Mouse (Mus musculus): ENCODE measurements at regions not wholly inside any gene's neighbourhood (a gene's known extent, or its start where the extent isn't known, plus 50 kb on each side); places are given as distances from the start of the nearest gene placed in this dataset.

DNA sequence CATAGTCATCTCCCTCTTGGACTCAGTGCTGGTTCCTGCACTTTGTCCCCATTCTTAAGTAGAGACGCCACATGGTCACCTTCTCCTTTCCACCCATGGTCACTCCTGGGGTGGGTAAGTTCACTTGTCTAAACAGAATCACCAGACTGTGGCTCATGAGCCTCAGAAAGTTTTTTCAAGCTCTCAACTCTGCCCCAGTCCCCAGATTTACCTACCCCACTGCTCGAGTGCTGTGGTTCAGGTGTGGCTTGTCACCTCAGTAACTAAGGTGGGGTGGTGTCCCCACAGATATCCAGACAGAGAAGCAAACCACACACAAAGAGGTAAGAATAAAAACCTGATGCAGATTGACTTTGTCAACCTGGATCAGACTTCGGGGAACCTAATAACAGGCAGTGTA lies 87.6 kb downstream of the Rpl10-ps3 start:
- no peak for DNase-seq (ENCODE audit: low spot score)

DNA sequence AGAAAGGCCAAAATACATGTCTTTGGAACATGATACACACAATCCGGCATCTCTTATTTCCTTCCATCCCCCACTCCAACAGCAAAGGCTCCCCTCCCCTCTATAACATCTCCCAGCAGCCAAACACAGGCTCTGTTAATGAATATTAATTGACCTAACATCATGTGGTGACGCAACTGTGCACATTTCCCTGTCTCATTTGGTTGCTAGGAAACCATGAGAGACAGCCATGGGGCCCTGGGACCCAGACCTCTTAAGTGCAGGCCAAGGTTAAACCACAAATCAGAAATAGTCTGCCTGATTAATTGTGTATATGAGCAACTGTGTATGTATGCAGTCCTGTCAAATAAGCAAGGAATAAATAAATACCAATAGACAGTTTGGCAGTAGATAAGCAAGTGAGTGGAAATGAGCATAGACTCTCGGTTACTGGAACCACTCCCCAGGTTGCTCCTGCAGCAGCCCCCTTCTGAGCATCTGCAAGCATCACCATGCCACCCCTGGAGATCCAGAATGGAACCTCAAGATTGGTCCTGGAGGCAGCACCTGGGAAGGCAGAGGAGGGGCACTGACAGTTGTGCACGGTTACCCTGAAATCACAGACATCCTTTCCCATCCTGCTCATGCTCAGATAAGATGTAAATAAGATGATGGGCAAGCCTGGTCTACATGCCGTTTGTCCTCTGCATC lies 99.6 kb downstream of the Rpl10-ps3 start:
- DNase-seq (ENCODE audit: low spot score): peak; percentile 75

GRCm38 (mm10) chr9:50240923-50241322 lies 103.8 kb downstream of the Rpl10-ps3 start:
- no peak for DNase-seq (ENCODE audit: low spot score)

DNA sequence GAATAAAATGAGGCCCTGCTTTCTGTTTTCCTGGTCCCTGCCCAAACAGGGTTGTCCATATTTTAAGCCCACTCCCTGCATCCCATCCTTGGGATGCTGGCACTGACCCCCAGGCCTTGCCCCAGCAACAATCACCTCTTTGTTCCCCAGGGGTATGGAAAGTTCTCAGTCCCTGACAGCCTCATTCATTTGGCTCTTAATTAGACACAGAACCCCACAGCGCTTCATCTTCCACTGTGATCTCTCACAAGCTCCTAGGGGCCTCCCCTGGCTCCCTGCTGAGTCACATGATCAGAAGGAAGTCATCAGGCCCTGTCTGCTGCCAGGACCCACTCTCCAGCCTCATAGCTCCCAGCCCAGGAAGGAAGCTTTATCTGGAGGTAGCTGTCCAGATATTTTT lies 108.9 kb downstream of the Rpl10-ps3 start:
- DNase-seq (ENCODE audit: low spot score): peak; percentile 63

DNA sequence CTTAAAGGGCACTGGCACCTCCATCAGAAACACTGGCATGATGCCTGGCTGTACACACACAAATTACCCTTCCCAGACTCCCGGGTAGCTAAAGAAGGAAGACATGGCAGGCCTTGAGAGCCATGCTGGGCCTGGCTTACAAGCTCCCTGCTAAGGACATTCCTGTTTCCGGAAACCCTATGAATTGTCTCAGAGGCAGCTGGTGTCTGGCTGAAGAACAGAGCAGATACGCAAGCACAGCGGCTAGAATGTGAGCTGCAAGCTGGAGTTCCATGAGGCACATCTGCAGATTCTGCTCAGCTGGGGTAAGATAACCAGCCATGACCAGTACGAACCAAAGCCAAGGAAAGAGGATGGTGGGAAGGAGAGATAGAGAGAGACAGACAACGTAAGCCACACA lies 110.1 kb downstream of the Rpl10-ps3 start:
- no peak for DNase-seq (ENCODE audit: low spot score)

DNA sequence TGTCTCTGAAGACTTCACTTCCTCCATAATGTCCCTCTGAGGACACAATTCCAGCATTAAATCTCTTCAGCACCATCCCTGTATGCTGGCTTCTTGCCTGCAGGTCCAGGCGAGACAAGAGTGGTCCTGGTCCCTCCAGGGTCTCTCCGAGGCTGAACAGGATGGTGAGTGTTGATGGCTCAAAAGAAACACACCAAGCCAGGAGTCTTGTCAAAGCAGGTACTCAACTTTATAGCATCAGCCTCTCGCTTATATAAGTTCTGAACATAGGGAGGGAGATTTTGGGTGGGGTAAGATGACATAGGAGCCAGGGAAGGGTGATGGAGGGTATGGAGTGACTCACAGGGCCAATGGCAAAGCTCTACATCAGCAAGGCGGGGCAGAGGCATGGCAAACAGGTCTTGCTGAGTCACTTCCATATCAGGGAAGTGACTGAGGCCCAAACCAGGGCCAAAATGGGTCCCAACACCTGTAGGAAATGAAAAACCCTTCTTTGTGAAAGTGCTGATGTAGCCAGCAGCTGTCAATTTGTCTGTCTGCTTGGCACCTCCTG lies 111.7 kb downstream of the Rpl10-ps3 start:
- DNase-seq (ENCODE audit: low spot score): no peak

- no peak for DNase-seq (ENCODE audit: low spot score)
Measured at GRCm38 (mm10) chr9:50210481-50210880, 134.3 kb downstream of the Rpl10-ps3 start.

DNA sequence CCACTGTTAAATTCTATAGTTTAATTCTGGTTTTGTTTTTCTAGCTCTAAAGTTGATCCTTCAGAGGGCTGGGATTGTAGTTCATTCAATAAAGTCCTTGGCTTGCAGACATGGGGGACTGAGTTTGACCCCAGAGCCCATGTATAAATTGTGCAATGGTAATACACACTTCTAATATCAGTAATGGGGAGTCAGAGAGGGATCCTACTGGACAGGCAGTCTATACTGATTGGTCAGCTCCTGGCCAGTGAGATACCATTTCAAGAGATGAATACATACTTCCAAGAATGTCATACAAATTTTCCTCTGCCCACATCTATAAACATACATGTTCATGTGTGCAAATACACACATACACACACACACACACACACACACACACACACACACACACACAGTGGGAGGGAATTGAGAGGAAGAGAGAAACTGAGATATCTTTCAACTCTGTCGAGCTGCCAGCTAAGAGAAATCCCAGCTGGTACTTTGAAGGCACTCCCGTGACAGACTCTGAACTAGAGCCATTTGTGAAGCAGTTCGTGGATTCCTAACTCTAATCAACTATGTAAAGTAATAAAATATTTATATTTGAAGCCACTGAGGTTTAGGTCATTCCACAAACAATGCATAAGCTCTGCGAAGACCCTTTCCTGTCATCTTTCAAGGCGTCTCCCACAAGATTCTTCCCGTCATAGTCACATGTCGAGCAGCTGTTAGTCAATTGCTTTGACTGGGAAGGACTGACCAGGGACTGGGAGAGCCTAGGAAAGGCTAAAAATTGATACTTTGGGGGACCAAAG lies 145.1 kb downstream of the Rpl10-ps3 start:
- DNase-seq (ENCODE audit: low spot score): no peak

GRCm38 (mm10) chr9:50192400-50193110 lies 152.2 kb downstream of the Rpl10-ps3 start:
- DNase-seq (ENCODE audit: low spot score): no peak

DNA sequence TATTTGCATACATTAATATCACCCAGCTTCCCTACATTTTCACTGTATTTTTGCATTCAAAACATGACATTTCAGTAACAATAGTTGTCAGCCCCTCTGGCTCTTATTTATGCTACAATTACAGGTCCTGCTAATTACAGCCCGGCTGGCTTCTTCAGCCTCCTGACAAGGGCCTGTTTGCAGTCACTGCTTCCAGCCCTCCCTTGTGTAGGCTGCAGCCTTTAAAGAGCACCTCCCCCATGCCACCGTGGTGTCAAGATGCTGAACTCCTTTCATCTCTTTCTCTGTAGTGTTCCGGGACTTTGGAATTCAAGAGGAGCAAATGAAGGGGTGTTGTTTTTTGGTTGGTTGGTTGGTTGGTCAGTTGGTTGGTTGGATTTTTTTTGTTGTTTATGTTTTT lies 153.6 kb downstream of the Rpl10-ps3 start:
- DNase-seq (ENCODE audit: low spot score): peak; percentile 53

DNA sequence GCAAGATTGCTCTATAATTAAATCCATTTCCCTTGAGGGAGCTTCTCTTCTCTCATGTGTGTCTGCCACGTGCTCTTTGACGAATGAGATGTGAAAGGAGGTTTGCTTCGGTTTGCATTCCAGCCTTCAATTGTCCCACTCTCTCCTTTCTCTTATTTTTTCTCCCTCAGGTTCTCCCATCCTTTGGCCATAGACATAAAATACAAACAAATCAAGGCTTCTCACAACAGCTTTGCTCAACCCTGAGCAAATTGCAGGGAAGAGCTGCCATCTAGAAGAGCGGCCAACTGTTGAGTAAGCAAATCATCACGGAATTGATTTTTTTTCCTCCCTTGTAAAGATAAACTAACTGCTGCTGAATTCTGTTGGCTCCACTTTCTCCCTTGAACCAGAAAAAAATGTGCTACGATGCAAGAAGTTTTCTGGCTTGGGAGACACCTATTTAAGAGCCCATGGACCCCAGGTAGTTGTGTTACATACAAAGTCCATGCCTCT lies 156.1 kb downstream of the Rpl10-ps3 start:
- no peak for DNase-seq (ENCODE audit: low spot score)

DNA sequence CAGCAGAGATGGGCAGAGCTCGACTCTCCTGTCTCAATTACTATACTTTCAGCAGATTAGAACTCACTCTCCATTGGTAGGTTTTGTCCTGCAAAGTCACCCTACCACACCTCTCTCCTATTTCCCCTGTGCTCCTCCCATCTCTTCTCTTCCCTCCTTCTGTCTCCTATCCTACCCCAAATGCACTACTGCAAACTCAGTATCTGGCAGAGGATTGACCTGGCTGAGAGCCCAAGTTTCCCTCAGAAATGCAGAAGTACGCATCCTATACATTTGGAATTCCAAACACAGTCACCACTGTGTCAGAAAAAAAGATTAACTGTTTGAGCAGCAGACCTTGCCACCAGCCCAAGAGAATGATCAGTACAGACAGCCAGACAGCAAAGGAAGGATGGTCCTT lies 163.4 kb downstream of the Rpl10-ps3 start:
- DNase-seq (ENCODE audit: low spot score): no peak

GRCm38 (mm10) chr9:50176131-50176530 lies 168.6 kb downstream of the Rpl10-ps3 start:
- no peak for DNase-seq (ENCODE audit: low spot score)

- DNase-seq (ENCODE audit: low spot score): peak; percentile 92
Measured at GRCm38 (mm10) chr9:50171826-50172464, 172.8 kb downstream of the Rpl10-ps3 start.

GRCm38 (mm10) chr9:50171164-50171563 lies 173.6 kb downstream of the Rpl10-ps3 start:
- no peak for DNase-seq (ENCODE audit: low spot score)

DNA sequence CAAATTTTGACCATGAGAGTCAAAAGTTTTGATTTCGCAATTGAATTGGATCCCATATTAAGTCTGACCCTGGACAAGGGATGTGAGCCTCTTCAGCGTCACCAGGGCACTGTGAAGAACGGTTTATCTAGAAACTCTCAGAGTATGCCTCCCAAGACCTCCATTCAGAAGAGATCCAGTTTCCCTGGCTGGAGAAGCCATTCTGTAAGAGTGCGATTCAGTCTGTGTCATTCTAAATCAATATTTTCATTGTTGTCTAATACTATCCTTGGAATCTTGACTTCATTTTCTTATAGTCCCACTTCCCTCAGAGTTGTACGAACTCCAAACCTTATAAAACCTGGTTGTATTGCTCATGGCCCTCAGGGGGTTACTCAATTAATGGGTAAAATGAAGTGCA lies 174.1 kb downstream of the Rpl10-ps3 start:
- DNase-seq (ENCODE audit: low spot score): no peak

- no peak for DNase-seq (ENCODE audit: low spot score)
Measured at GRCm38 (mm10) chr9:50154618-50155017, 190.2 kb downstream of the Rpl10-ps3 start.

DNA sequence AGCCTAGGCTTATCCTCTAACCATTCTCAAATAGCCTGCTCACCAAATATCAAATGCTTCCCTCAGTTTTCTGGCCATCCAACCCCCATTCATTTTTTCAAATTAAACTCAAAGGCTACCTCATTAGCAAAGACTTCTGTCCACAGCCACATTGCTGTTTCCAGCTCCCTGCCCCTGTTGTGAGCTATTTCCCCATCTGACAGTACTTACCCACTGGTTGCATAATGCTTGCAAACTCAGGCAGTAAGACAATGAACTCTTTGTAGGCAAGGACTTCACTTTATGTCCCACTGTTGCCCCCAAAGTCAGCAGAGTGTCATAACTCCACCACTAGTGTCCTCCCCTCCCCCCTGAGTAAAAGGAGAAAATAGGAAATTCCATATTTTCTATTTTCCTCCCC lies 194.7 kb downstream of the Rpl10-ps3 start:
- peak; percentile 17 for DNase-seq (ENCODE audit: low spot score)

DNA sequence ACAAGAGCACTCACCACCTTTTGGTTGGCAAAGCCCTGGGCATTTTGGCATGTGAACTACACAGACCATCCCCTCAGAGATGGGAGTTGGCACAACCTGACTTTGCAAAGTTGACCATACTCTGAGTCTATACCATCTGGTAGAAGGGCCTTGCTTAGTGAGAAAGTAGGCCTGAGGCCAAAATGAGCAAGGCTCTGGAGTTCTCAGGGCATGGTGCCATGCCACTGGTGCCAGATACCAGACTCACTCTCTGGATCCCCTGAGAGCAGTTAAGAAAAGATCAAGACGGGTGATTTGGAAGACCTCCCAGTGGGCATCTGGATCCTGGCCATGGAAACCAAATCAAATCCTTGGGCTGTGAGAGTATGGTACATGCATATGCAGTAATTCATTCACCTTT lies 202.0 kb downstream of the Rpl10-ps3 start:
- no peak for DNase-seq (ENCODE audit: low spot score)

- DNase-seq (ENCODE audit: low spot score): no peak
Measured at GRCm38 (mm10) chr9:50142091-50142490, 202.7 kb downstream of the Rpl10-ps3 start.

- DNase-seq (ENCODE audit: low spot score): no peak
Measured at GRCm38 (mm10) chr9:50141176-50141575, 203.6 kb downstream of the Rpl10-ps3 start.

Data from embryo, embryonic 10.5 days (tissue).